Mouse (Mus musculus) retina, postnatal 1 day (tissue): ENCODE measurements around the gene Inpp4a.

Experiments used
- DNase-seq: peaks from one replicate; pipeline ENCODE4 v3.0.0-alpha.2; 2012

Gene Inpp4a

DNA sequence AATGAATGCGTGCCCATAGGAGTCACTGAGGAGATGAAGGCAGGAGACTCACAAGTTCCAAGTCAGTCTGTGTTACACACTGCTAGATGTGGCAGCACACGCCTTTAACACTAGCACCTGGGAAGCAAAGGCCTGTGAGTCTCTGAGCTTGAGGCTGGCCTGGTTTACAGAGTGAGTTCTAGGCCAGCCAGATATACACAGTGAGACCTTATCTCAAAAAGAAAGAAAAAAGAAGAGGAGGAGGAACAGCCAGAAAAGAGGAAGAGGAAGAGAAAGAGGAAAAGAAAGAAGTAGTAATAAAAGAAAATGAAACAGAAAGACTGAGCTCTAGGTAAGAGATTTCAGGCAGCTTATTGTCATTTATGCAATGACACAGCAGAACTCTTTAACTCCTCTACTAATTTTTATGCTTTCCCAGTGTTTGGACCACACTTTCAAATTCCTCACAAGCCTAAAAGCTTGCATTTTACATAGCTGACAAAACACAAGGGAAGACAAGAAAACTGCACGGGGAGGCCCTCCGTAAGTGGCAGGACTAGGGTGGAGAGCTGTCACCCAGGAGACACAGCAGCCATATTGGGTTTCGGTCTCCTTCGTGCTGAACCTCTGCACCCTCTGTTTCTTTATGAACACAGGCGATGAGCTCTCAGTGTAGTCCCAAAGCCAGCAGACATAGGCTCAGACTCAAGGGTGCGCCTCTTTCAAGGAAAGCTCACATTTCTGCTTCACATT, 127.6 kb downstream of the Inpp4a start:
- DNase-seq: no peak

DNA sequence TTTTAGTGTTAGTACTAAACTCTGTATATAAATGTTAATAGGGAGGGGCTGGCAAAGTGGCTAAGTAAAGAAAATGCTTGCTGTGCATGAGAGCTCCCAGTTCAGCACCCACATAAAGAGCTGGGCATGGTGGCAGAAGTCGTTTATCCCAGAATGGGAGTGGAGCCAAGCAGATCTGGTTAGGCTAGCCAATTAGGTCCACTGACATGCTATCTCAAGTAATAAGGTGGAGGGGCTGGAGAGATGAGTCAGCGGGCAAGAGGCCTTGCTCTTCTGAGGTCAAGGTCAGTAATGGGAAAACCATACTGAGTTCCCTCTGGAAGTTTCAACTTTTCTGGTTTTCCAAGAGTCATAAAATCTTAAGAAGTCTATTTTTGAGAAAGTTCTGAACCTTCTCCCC, 129.2 kb downstream of the Inpp4a start:
- DNase-seq: no peak

DNA sequence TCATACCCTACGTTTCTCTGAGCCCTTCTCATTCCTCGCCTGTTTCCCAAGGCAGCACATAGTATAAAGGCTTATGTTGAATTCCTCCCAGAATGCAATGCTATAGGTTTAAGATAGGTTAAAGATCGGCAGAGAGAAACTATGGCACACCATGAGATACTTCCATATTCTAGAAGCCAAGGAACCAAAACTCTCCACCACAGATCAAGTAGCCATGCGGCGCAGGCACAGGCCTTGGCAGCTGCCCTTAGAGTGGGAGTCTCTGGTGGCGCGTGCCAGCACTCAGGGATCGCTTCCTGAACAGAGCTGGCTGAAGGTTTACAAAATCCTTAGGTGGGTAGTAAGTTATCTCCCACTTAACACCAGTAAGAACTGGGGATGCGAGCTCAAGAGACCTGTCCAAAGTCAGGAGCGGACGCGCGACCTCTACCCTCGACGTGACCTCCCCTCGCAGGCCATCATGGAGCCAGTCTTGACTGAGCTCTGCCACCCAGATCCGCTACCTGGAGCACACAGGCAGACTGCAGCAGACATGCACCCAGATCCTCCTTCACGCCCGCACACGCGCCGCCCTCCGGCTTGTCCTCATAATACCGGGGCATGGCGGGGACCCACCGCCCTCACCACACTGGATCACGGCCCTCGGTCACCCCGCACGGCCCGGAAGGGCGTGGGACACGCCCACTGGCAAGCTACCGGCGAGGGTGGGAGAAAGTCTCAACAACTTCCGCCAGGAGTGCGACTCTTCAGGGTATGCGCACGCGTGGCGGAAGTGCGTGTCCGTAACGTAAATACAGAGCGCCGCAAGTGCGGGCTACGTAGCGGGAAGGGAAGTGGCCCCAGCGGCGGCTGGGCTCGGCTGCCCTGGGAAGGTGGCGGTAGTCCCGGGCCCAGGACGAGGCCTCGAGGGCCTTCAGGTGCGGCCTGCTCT, 130.0 kb downstream of the Inpp4a start, which contains the start of the genes Coa5 and Unc50:
Gene Coa5 (minus strand): TSS at position 738 of the 931 bp plus-strand sequence.
Gene Unc50 (plus strand): TSS at position 774 of the 931 bp plus-strand sequence.
- DNase-seq: peak; percentile 98

DNA sequence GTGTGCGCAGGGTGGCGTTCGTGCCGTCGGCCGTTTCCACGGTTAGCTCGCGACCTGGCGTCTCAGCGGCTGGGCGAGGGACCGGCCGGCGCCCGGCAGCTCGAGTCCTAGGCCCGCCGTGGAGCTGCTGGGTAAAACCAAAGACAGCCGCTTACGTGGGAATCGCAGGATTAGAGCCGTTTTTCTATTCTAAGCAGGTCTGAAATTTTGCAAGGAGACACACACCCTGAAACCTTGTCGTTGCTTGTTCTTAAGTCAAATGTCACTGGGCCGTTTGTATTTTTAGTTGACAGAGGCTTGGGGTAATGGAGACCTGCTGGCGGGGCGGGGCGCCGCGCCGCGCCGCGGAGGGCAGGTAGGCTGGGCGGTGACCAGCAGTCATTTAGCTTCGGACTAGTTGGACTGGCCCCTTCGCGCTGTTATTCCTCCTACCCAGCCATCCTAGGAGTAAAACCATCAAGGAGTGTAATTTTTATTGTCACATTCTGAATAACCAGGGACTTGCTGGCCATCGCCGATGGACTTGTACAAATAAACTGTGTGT, 130.7 kb downstream of the Inpp4a start:
- no peak for DNase-seq

DNA sequence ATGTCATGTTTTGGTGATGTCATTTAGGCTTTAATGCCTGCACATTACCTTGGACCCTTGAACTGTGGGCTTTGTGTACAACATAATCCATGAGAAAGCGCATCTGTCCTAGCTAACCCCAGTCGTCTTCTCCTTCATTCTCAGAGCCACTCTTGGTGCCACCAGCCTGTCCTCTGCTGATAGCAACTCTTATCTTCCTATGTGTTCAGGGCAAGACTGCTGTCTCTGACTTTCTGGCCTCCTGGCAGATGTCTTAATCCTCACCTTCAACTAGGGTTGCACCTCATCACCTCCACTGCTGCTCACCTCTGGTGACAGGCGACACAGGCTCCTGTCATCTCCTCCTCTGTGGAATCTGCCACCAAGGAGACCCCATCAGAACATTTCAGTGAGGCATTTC, 136.8 kb downstream of the Inpp4a start:
- DNase-seq: no peak

DNA sequence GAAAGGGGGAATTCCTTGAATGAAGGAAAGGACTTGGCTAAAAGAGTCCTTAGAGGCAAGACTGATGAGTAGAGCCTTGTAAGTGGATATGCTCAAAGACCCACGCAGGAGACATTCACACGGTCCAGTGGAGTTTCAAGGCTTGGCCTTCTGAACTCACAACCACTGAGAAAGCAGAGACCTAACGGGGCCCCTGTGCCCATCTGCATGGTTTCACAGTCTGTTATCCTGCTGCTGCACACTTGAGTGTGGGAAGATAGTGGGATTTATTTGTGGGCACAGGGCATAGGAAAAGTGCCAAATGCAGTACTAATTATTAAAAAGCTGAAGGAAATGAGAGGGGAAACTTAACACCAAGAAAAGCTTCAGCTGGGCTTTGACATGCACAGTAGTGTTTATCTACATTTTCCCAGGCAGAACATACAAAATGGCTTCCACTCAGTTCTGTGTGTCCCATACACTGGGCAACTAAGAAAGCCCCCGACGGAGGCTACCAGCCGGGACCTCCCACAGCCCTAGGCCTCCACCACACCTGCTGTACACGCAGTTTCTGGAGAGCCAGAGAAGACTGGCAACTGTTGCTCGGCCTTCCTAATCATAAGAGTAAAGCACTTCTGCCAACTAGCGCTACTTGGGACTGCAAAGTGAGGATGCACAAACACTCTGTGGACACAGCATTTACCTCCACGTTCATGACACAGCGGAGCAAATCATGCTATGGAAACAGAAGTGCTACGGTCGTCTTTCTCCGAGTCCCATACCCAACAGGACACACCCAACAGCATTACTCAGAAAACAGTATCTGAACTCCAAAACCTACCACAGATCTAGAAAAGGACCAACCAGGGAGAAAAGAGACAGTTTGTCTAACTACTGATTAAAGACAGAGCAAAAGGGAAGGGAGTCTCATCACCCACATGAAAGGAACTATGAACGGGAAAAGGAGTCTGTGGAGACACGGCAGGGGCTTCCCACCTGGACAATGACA, 143.5 kb downstream of the Inpp4a start:
- DNase-seq: no peak

DNA sequence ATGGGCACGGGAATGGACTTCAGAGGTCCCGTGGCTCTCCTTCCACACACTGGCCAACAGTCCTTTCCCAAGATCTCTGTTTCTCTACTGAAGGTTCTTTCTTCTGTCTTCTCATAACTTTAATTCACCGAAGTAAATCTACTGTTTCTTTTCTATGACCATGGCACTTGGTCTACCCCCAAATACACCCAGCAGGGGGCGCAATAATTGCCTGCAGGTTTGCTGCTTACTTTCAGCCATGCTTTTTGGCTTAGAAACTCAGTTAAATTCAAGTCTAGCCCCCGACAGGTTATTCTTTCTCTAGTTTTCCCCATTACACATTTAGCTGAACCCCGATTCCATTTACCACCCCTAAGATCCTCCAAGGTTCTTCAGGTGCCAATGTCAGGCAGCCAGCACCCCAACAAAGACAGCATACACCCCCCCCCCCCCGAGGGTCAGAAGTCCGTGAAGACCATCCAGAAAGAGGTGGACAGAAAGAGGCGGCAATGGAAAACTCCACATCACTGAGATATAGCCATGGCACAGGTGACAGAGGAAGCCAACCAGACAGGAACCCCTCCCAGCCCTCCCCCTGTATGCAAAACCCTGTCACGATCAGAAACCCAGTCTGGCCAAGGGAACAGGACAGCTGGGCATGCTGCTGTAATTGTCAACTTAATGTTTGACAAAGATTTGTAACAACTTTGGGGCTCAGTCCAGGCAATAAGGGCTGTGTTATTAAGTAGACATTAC, 148.9 kb downstream of the Inpp4a start:
- peak; percentile 28 for DNase-seq

DNA sequence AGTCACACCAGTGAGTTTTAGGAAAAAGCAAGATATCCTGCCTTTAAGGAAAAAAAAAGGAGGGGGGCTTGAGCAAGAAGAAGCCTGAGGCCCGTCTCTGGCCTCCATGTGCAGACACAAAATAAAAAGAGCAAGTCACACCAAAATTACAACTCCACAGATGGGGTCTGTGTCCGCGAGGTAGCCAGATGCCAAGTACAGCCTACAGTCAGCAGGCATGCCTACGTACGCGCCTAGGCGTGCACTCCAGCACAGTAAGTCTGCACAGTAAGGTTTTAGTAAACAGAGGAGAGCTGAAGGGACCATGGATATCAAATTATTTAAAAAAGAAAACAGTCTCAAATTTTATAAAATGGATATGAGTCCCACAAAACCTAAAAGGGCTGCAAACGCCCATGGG, 151.6 kb downstream of the Inpp4a start:
- DNase-seq: no peak

DNA sequence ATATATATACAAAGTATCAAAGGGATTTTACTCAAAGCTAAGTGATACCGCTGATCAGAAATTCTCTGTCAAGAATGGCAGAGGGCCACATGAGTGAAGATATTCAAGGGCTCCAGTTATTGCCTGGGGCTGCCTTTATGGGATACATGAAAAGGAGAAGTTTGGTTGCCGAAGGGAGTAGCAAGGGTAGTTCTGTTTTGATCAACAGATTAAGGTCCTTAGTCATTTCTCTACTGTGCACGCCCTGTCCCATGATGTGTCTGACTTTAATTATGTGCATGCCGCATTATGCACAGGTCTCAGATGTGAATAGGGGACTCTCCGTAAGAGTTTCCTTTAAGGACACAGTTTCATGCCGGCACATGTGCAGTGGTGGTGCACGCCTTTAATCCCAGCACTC, 157.9 kb downstream of the Inpp4a start:
- DNase-seq: no peak
